Mouse (Mus musculus): ENCODE data around the gene Gba. TPM values are rescaled to one million over a fixed set of nuclear protein-coding genes. Genes with fewer than 3 reads are reported as not detected.
A peak's percentile ranks its signal among the peaks of the same experiment; 100 is the strongest.

Gba gene
- polyA plus RNA-seq, 2 experiments = 51.2 to 53.3 TPM

DNA sequence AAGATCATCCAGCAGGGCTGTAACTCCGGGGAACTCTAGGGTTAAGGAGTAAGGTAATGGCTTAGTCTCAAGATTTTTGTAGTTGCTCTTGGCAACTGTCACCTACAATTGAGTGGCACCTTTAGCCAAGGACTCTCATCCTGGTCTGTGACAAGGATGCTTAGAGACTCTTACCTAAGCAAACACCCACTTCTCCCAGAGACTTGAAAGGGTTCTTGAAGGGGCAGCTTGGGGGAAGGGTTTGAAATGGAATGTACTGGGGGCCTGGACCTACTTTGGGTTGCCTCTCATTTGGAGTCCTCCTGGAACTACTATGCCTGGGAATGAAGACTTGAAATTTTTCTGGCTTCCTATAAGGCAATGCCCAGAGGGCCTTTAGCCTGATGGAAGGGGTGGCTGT, 15.5 kb downstream of the Gba start:
- Histone ChIP-seq H3K27me3 (ENCODE audit: control insufficient read depth, insufficient read depth, low read length) (no peaks in the 10 kb centered on the region), H3K27ac (replicated peaks; ENCODE audit: low read depth, low read length) (no peak overlapping the region), H3K9me3 (ENCODE audit: control insufficient read depth, low read length) (no peaks in the 10 kb centered on the region), H3K4me3 (replicated peaks; ENCODE audit: low read length) (no peak overlapping the region), H3K4me1 (ENCODE audit: control insufficient read depth, insufficient read depth, low read length) (peaks cover 14% of the 10 kb centered on the region), H3K9ac (ENCODE audit: low read depth, low read length, severe bottlenecking) (no peak overlapping the region), H3K4me2 (replicated peaks; ENCODE audit: low read depth, low read length, severe bottlenecking) (no peak overlapping the region), H3K36me3 (ENCODE audit: control insufficient read depth, insufficient read depth, low read length) (peaks cover 26% of the 10 kb centered on the region)
- TF ChIP-seq POLR2A (IDR thresholded peaks at IDR 0.05; ENCODE audit: borderline replicate concordance, extremely low read depth, insufficient read depth, insufficient read length) = no peak
- WGBS = 92% methylated on average over 1 of the region's 1 CpGs
- no peak for DNase-seq (ENCODE audit: low spot score)
- ATAC-seq (ENCODE audit: low FRiP score, low read depth) = no peak

- Histone ChIP-seq H3K4me2 (replicated peaks; ENCODE audit: low read depth, low read length, severe bottlenecking) (no peak overlapping the region), H3K9me3 (ENCODE audit: control insufficient read depth, low read length) (no peaks in the 10 kb centered on the region), H3K27ac (replicated peaks; ENCODE audit: low read depth, low read length) (no peak overlapping the region), H3K36me3 (ENCODE audit: control insufficient read depth, insufficient read depth, low read length) (peaks cover 31% of the 10 kb centered on the region), H3K9ac (ENCODE audit: low read depth, low read length, severe bottlenecking) (0 out of 2 replicates have a peak overlapping the region, but pooled peaks have one; percentile 7), H3K27me3 (ENCODE audit: control insufficient read depth, insufficient read depth, low read length) (no peaks in the 10 kb centered on the region), H3K4me1 (ENCODE audit: control insufficient read depth, insufficient read depth, low read length) (peaks cover 13% of the 10 kb centered on the region), H3K4me3 (replicated peaks; ENCODE audit: low read length) (no peak overlapping the region)
- TF ChIP-seq POLR2A (IDR thresholded peaks at IDR 0.05; ENCODE audit: borderline replicate concordance, extremely low read depth, insufficient read depth, insufficient read length) = no peak
- WGBS = 42% methylated on average over 8 of the region's 8 CpGs
- DNase-seq (ENCODE audit: low spot score) (no peak), ATAC-seq (ENCODE audit: low FRiP score, low read depth) (no peak)
These were observed 16.8 kb downstream of the Gba start for GRCm38 (mm10) chr3:89219546-89219945.

DNA sequence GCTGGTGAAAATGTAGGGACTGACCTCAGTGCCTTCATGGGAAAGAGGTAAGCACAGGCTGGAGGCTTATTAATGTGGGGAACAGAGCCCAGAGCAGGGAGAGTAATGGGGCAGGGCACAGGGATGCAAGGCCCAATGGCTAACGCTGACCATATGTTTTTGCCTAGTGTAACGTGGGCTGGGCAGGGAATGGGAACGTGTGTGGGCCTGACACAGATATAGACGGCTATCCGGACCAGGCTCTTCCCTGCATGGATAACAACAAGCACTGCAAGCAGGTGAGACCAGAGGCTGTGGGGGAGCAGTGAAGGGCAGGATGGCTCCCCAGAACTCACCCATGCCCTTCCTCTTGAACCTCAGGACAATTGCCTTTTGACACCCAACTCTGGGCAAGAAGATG, 18.4 kb downstream of the Gba start:
- Histone ChIP-seq H3K27ac (replicated peaks; ENCODE audit: low read depth, low read length) (no peak overlapping the region), H3K4me1 (ENCODE audit: control insufficient read depth, insufficient read depth, low read length) (0 out of 2 replicates have a peak, but pooled peaks cover 3% of the 10 kb centered on the region), H3K36me3 (ENCODE audit: control insufficient read depth, insufficient read depth, low read length) (peaks cover 43% of the 10 kb centered on the region), H3K4me2 (replicated peaks; ENCODE audit: low read depth, low read length, severe bottlenecking) (no peak overlapping the region), H3K27me3 (ENCODE audit: control insufficient read depth, insufficient read depth, low read length) (no peaks in the 10 kb centered on the region), H3K9ac (ENCODE audit: low read depth, low read length, severe bottlenecking) (no peak overlapping the region), H3K4me3 (replicated peaks; ENCODE audit: low read length) (no peak overlapping the region), H3K9me3 (ENCODE audit: control insufficient read depth, low read length) (no peaks in the 10 kb centered on the region)
- DNase-seq (ENCODE audit: low spot score) = no peak
- ATAC-seq (ENCODE audit: low FRiP score, low read depth) = no peak
- no peak for TF ChIP-seq POLR2A (IDR thresholded peaks at IDR 0.05; ENCODE audit: borderline replicate concordance, extremely low read depth, insufficient read depth, insufficient read length)
- 46% methylated on average over 5 of the region's 5 CpGs for WGBS

DNA sequence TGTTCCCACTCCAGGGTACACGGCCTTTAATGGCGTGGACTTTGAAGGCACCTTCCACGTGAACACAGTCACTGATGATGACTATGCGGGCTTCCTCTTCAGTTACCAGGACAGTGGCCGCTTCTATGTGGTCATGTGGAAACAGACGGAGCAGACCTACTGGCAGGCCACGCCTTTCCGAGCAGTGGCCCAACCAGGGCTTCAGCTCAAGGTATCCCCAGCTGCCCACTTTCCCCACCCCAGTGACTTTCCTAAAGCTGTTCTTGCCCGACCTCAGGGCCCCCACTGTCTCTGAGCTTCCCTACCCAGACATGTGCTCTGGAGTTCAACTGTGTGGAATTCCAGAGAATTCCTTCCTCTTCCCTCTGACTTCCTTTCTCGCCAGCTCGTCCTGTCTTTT, 22.1 kb downstream of the Gba start:
- Histone ChIP-seq H3K4me2 (replicated peaks; ENCODE audit: low read depth, low read length, severe bottlenecking) (no peak overlapping the region), H3K27me3 (ENCODE audit: control insufficient read depth, insufficient read depth, low read length) (no peaks in the 10 kb centered on the region), H3K9ac (ENCODE audit: low read depth, low read length, severe bottlenecking) (no peak overlapping the region), H3K36me3 (ENCODE audit: control insufficient read depth, insufficient read depth, low read length) (peaks cover 37% of the 10 kb centered on the region), H3K4me1 (ENCODE audit: control insufficient read depth, insufficient read depth, low read length) (peaks cover 22% of the 10 kb centered on the region), H3K4me3 (replicated peaks; ENCODE audit: low read length) (no peak overlapping the region), H3K27ac (replicated peaks; ENCODE audit: low read depth, low read length) (no peak overlapping the region), H3K9me3 (ENCODE audit: control insufficient read depth, low read length) (no peaks in the 10 kb centered on the region)
- DNase-seq (ENCODE audit: low spot score) (no peak), ATAC-seq (ENCODE audit: low FRiP score, low read depth) (no peak)
- TF ChIP-seq POLR2A (IDR thresholded peaks at IDR 0.05; ENCODE audit: borderline replicate concordance, extremely low read depth, insufficient read depth, insufficient read length) = no peak
- 79% methylated on average over 11 of the region's 11 CpGs for whole genome bisulfite sequencing

DNA sequence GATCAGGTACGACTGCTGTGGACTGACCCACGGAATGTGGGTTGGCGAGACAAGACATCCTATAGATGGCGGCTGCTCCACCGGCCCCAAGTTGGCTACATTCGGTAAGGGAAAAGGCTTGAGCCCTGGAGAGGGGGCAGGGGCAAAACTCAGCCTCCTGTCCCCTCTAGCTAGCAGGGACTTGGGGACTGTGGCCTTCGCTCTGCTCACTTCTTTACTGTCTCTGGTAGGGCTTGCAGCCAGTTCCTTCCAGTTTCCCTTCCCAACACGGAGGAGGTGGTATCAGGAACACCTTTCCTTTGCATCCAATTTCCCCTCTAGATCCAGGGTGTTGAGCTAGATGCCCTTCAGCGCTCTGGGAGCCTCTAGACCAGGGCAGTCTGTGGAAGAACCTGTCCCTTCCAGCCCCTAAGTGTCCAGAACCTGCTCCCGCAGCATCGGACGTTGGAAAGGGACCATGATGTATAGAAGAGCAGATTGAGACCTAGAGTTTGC, 22.6 kb downstream of the Gba start:
- H3K4me3 ChIP-seq (replicated peaks; ENCODE audit: low read length) = no peak overlapping the region
- no peak overlapping the region for H3K4me2 ChIP-seq (replicated peaks; ENCODE audit: low read depth, low read length, severe bottlenecking)
- DNase-seq (ENCODE audit: low spot score) = no peak
- H3K27me3 ChIP-seq (ENCODE audit: control insufficient read depth, insufficient read depth, low read length) = no peaks in the 10 kb centered on the region
- WGBS = 63% methylated on average over 12 of the region's 12 CpGs
- ATAC-seq (ENCODE audit: low FRiP score, low read depth) = no peak
- no peaks in the 10 kb centered on the region for H3K9me3 ChIP-seq (ENCODE audit: control insufficient read depth, low read length)
- no peak overlapping the region for H3K27ac ChIP-seq (replicated peaks; ENCODE audit: low read depth, low read length)
- peaks cover 32% of the 10 kb centered on the region for H3K36me3 ChIP-seq (ENCODE audit: control insufficient read depth, insufficient read depth, low read length)
- peaks cover 22% of the 10 kb centered on the region for H3K4me1 ChIP-seq (ENCODE audit: control insufficient read depth, insufficient read depth, low read length)
- 0 out of 2 replicates have a peak overlapping the region, but pooled peaks have one; percentile 2 for H3K9ac ChIP-seq (ENCODE audit: low read depth, low read length, severe bottlenecking)
- TF ChIP-seq POLR2A (IDR thresholded peaks at IDR 0.05; ENCODE audit: borderline replicate concordance, extremely low read depth, insufficient read depth, insufficient read length) = no peak

DNA sequence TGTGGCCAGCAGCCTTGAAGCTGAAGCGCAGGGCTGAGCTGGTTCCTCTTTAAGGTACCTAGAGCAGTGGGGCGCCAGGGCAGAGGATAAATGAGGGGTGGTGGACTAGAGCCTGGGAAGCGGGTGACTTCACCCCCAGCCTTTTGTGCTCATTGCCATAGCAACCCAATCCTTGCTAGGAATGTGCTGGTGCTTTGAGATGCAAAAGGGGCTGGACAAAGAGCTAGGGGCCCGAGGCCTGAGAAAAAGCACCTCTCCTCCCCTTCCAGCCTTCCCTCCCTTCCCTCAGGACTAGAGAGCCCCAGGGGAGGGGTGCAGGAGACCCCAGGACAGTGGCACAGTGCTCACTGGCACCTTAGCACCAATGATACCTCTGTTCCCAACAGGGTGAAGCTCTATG, 23.2 kb downstream of the Gba start:
- WGBS = 52% methylated on average over 3 of the region's 4 CpGs
- DNase-seq (ENCODE audit: low spot score) (no peak), ATAC-seq (ENCODE audit: low FRiP score, low read depth) (no peak)
- no peak for TF ChIP-seq POLR2A (IDR thresholded peaks at IDR 0.05; ENCODE audit: borderline replicate concordance, extremely low read depth, insufficient read depth, insufficient read length)
- Histone ChIP-seq H3K9ac (ENCODE audit: low read depth, low read length, severe bottlenecking) (0 out of 2 replicates have a peak overlapping the region, but pooled peaks have one; percentile 2), H3K27ac (replicated peaks; ENCODE audit: low read depth, low read length) (no peak overlapping the region), H3K4me3 (replicated peaks; ENCODE audit: low read length) (no peak overlapping the region), H3K27me3 (ENCODE audit: control insufficient read depth, insufficient read depth, low read length) (no peaks in the 10 kb centered on the region), H3K4me2 (replicated peaks; ENCODE audit: low read depth, low read length, severe bottlenecking) (no peak overlapping the region), H3K36me3 (ENCODE audit: control insufficient read depth, insufficient read depth, low read length) (peaks cover 32% of the 10 kb centered on the region), H3K9me3 (ENCODE audit: control insufficient read depth, low read length) (no peaks in the 10 kb centered on the region), H3K4me1 (ENCODE audit: control insufficient read depth, insufficient read depth, low read length) (peaks cover 22% of the 10 kb centered on the region)

Measured in limb, embryonic 14.5 days (tissue).